21 mouse cellular contexts compared by ENCODE assay signal in genomic region chr2:25657246-25657645, GRCm38 (mm10). TPM values are rescaled to one million over a fixed set of nuclear protein-coding genes. Genes with fewer than 3 reads are reported as not detected.
DNase-seq lines count a peak whose midpoint lies in the region; ATAC-seq and TF ChIP-seq lines count a peak whose summit lies in the region.
"Had no signal": no experiment of that assay in that cellular context is flagged by ENCODE, and none has a peak within 500 bp of the region (broad histone marks: within the 10 kb centered on the region; RNA-seq: fewer than 3 reads in every experiment).

No protein-coding gene starts in this region.

- H3K27me3 ChIP-seq in kidney, adult 2 months (replicated peaks; ENCODE audit: control insufficient read depth, insufficient read depth, low read length): no peaks in the 10 kb centered on the region
- H3K27me3 ChIP-seq in intestine, postnatal 0 days (replicated peaks; ENCODE audit: control insufficient read depth, insufficient read depth, low read length): no peaks in the 10 kb centered on the region
- H3K27me3 ChIP-seq: neural tube, embryonic 12.5 days had no signal

- H3K36me3 ChIP-seq in kidney, adult 2 months (ENCODE audit: control insufficient read depth, insufficient read depth, low read length): no peaks in the 10 kb centered on the region
- H3K36me3 ChIP-seq in intestine, postnatal 0 days (ENCODE audit: control insufficient read depth, insufficient read depth): no peaks in the 10 kb centered on the region
- H3K36me3 ChIP-seq: embryonic facial prominence, embryonic 10.5 days; limb, embryonic 10.5 days; neural tube, embryonic 12.5 days had no signal

- no peak overlapping the region for H3K4me3 ChIP-seq in kidney, adult 2 months (ENCODE audit: insufficient read depth, low read depth, low read length)
- no peak overlapping the region for H3K4me3 ChIP-seq in intestine, postnatal 0 days (ENCODE audit: low read depth, low read length)
- H3K4me3 ChIP-seq: embryonic facial prominence, embryonic 10.5 days; limb, embryonic 10.5 days; neural tube, embryonic 12.5 days had no signal

- H3K9me3 ChIP-seq in intestine, postnatal 0 days (ENCODE audit: control insufficient read depth): no peaks in the 10 kb centered on the region
- H3K9me3 ChIP-seq: embryonic facial prominence, embryonic 10.5 days; limb, embryonic 10.5 days; neural tube, embryonic 12.5 days had no signal

- no peak overlapping the region for H3K9ac ChIP-seq in intestine, postnatal 0 days (ENCODE audit: low read depth, low read length)
- H3K9ac ChIP-seq: neural tube, embryonic 12.5 days had no signal

- no peak for TF ChIP-seq POLR2A in kidney, adult 2 months (IDR thresholded peaks at IDR 0.05; ENCODE audit: low read depth, low read length)

- no peaks in the 10 kb centered on the region for H3K4me1 ChIP-seq in kidney, adult 2 months (ENCODE audit: control insufficient read depth, insufficient read depth, low read length)
- no peaks in the 10 kb centered on the region for H3K4me1 ChIP-seq in intestine, postnatal 0 days (replicated peaks; ENCODE audit: control insufficient read depth, insufficient read depth, low read length)
- H3K4me1 ChIP-seq: limb, embryonic 10.5 days; neural tube, embryonic 12.5 days had no signal

- peak; percentile 52 for DNase-seq in adrenal gland, postnatal 10 days
- no peak for DNase-seq in adrenal gland, postnatal 4 days (ENCODE audit: low spot score in 2 of 2)
- DNase-seq in kidney, adult 2 months: peak; percentile 21
- DNase-seq in kidney, adult 9 months: no peak
- peak; percentile 32 for DNase-seq in adrenal gland, postnatal 25 days
- DNase-seq in cerebellum, postnatal 10 days: peak; percentile 78 to 80
- DNase-seq in urinary bladder, postnatal 4 days (ENCODE audit: low spot score in 2 of 2): no peak
- DNase-seq: kidney, postnatal 10 days; midbrain, embryonic 14.5 days; thymus, postnatal 25 days had no signal

- TF ChIP-seq CTCF in kidney, adult 2 months (conservative IDR thresholded peaks at IDR 0.05; ENCODE audit: insufficient read depth, insufficient read length, low read depth, low read length): no peak
- no peak for TF ChIP-seq CTCF in intestine, postnatal 0 days (IDR thresholded peaks at IDR 0.05; ENCODE audit: low read depth)

- no peak overlapping the region for H3K27ac ChIP-seq in kidney, adult 2 months (ENCODE audit: insufficient read depth, low read depth, low read length)
- no peak overlapping the region for H3K27ac ChIP-seq in intestine, postnatal 0 days (ENCODE audit: low read depth, low read length)
- H3K27ac ChIP-seq: embryonic facial prominence, embryonic 10.5 days; limb, embryonic 10.5 days; neural tube, embryonic 12.5 days had no signal

- WGBS in kidney, adult 2 months: 57% methylated on average over 4 of the region's 4 CpGs
- WGBS in intestine, postnatal 0 days: 77% methylated on average over 4 of the region's 4 CpGs

- H3K4me2 ChIP-seq in intestine, postnatal 0 days (replicated peaks; ENCODE audit: low read depth): no peak overlapping the region
- H3K4me2 ChIP-seq: neural tube, embryonic 12.5 days had no signal

- no peak for ATAC-seq in intestine, postnatal 0 days

RNA-seq across cellular contexts. Expression of gene Lcn5, which starts 0.5 kb away (rescaled TPM):
- not detected for total RNA-seq in adrenal gland, postnatal 10 days (2021)
- total RNA-seq in adrenal gland, postnatal 4 days (2021): not detected
- not detected in 2 replicates for polyA plus RNA-seq in kidney, adult 2 months (2012; rRNA removed)
- total RNA-seq in adrenal gland, postnatal 25 days (2021): not detected in 2 replicates
- polyA plus RNA-seq in intestine, postnatal 0 days (2015; fragmentation: Nextera tagmentation; extraction: Ambion mirVana): not detected in 2 replicates
- total RNA-seq: ES-E14; hematopoietic stem cell, adult 5-6 weeks; layer of hippocampus, postnatal 10 days had no signal
- polyA plus RNA-seq: C2C12; embryonic facial prominence, embryonic 10.5 days; intestine, embryonic 14.5 days; limb, embryonic 10.5 days; liver, embryonic 16.5 days; midbrain, embryonic 14.5 days; neural tube, embryonic 12.5 days; stomach, embryonic 14.5 days had no signal

RNA-seq across cellular contexts. Expression of gene Lcn8, which starts 4.3 kb away (rescaled TPM):
- 1 to 10 TPM in 1 of 2 experiments, not detected in 1; 1.6 TPM for total RNA-seq in adrenal gland, postnatal 10 days (2021)
- under 1 TPM in 1 of 2 experiments, not detected in 1; 0.68 TPM for total RNA-seq in adrenal gland, postnatal 4 days (2021)
- not detected in 2 replicates for polyA plus RNA-seq in kidney, adult 2 months (2012; rRNA removed)
- not detected in 2 replicates for total RNA-seq in adrenal gland, postnatal 25 days (2021)
- polyA plus RNA-seq in intestine, postnatal 0 days (2015; fragmentation: Nextera tagmentation; extraction: Ambion mirVana): not detected in 2 replicates
- total RNA-seq: ES-E14; hematopoietic stem cell, adult 5-6 weeks; layer of hippocampus, postnatal 10 days had no signal
- polyA plus RNA-seq: C2C12; intestine, embryonic 14.5 days; limb, embryonic 10.5 days; liver, embryonic 16.5 days; midbrain, embryonic 14.5 days; neural tube, embryonic 12.5 days; stomach, embryonic 14.5 days had no signal

RNA-seq across cellular contexts. Expression of gene Lcn6, which starts 19.3 kb away (rescaled TPM):
- total RNA-seq in adrenal gland, postnatal 10 days (2021): not detected
- total RNA-seq in adrenal gland, postnatal 4 days (2021): not detected
- not detected in 2 replicates for polyA plus RNA-seq in kidney, adult 2 months (2012; rRNA removed)
- not detected in 2 replicates for total RNA-seq in adrenal gland, postnatal 25 days (2021)
- polyA plus RNA-seq in intestine, postnatal 0 days (2015; fragmentation: Nextera tagmentation; extraction: Ambion mirVana): not detected in 2 replicates
- total RNA-seq: ES-E14; hematopoietic stem cell, adult 5-6 weeks; layer of hippocampus, postnatal 10 days had no signal
- polyA plus RNA-seq: C2C12; embryonic facial prominence, embryonic 10.5 days; intestine, embryonic 14.5 days; limb, embryonic 10.5 days; liver, embryonic 16.5 days; midbrain, embryonic 14.5 days; neural tube, embryonic 12.5 days; stomach, embryonic 14.5 days had no signal

RNA-seq across cellular contexts. Expression of gene Lcn10, which starts 25.3 kb away (rescaled TPM):
- total RNA-seq in adrenal gland, postnatal 10 days (2021): not detected
- not detected for total RNA-seq in adrenal gland, postnatal 4 days (2021)
- not detected in 2 replicates for polyA plus RNA-seq in kidney, adult 2 months (2012; rRNA removed)
- not detected in 2 replicates for total RNA-seq in adrenal gland, postnatal 25 days (2021)
- not detected in 2 replicates for polyA plus RNA-seq in intestine, postnatal 0 days (2015; fragmentation: Nextera tagmentation; extraction: Ambion mirVana)
- total RNA-seq: ES-E14; hematopoietic stem cell, adult 5-6 weeks; layer of hippocampus, postnatal 10 days had no signal
- polyA plus RNA-seq: C2C12; embryonic facial prominence, embryonic 10.5 days; intestine, embryonic 14.5 days; limb, embryonic 10.5 days; liver, embryonic 16.5 days; midbrain, embryonic 14.5 days; neural tube, embryonic 12.5 days; stomach, embryonic 14.5 days had no signal

RNA-seq across cellular contexts. Expression of gene Fcna, which starts 29.4 kb away (rescaled TPM):
- total RNA-seq in adrenal gland, postnatal 10 days (2021): 10 to 100 TPM; 11.3 to 15.8 TPM
- total RNA-seq in adrenal gland, postnatal 4 days (2021): 10 to 100 TPM; 10.2 to 14.4 TPM
- polyA plus RNA-seq in kidney, adult 2 months (2012; rRNA removed): 1.7 and 3.4 TPM in 2 replicates
- total RNA-seq in adrenal gland, postnatal 25 days (2021): 2.6 and 2.7 TPM in 2 replicates
- polyA plus RNA-seq in intestine, postnatal 0 days (2015; fragmentation: Nextera tagmentation; extraction: Ambion mirVana): 4.1 and 4.7 TPM in 2 replicates
- total RNA-seq: ES-E14; hematopoietic stem cell, adult 5-6 weeks had no signal

Comparison
In these comparisons a context has a peak if more than half of its experiments do, and no peak if none do; other contexts are left out.
1. DNase-seq: peak in adrenal gland, postnatal 10 days (single experiment), kidney, adult 2 months (single experiment), adrenal gland, postnatal 25 days (single experiment) and cerebellum, postnatal 10 days (2 of 2); none in adrenal gland, postnatal 4 days (0 of 2), kidney, adult 9 months (single experiment) and urinary bladder, postnatal 4 days (0 of 2).